Mouse (Mus musculus): ENCODE results near the gene Polr2i. TPM values are rescaled to one million over a fixed set of nuclear protein-coding genes. Genes with fewer than 3 reads are reported as not detected.
A peak's percentile ranks its signal among the peaks of the same experiment; 100 is the strongest.

Gene Polr2i
- total RNA-seq, 2 experiments from 2014 or later = 57.5 to 71.1 TPM

- DNase-seq (ENCODE audit: low spot score in 2 of 2) = no peak
These were observed 20.5 kb downstream of the Polr2i start for GRCm38 (mm10) chr7:30251956-30252954.

GRCm38 (mm10) chr7:30265041-30265440, 33.3 kb downstream of the Polr2i start:
- DNase-seq (ENCODE audit: low spot score in 2 of 2) = no peak

GRCm38 (mm10) chr7:30265531-30265930, 33.8 kb downstream of the Polr2i start:
- no peak for DNase-seq (ENCODE audit: low spot score in 2 of 2)

- no peak for DNase-seq (ENCODE audit: low spot score in 2 of 2)
These were observed 34.2 kb downstream of the Polr2i start for GRCm38 (mm10) chr7:30265935-30266334.

GRCm38 (mm10) chr7:30266780-30267179, 35.0 kb downstream of the Polr2i start:
- DNase-seq (ENCODE audit: low spot score in 2 of 2) = no peak

- no peak for DNase-seq (ENCODE audit: low spot score in 2 of 2)
These were observed 37.9 kb downstream of the Polr2i start for GRCm38 (mm10) chr7:30269641-30270040.

- DNase-seq (ENCODE audit: low spot score in 2 of 2) = no peak
These were observed 42.6 kb downstream of the Polr2i start for GRCm38 (mm10) chr7:30274383-30274782.

GRCm38 (mm10) chr7:30278911-30279310, 47.2 kb downstream of the Polr2i start:
- DNase-seq (ENCODE audit: low spot score in 2 of 2) = no peak

GRCm38 (mm10) chr7:30279536-30279935, 47.8 kb downstream of the Polr2i start:
- DNase-seq (ENCODE audit: low spot score in 2 of 2) = no peak

GRCm38 (mm10) chr7:30279951-30280669, 48.4 kb downstream of the Polr2i start, which contains the start of the genes Thap8 and Wdr62:
Thap8 (plus strand) TSS chr7:30280094.
Wdr62 (minus strand) TSS chr7:30280419.
- peak; percentile 89 to 93 for DNase-seq (ENCODE audit: low spot score in 2 of 2)

GRCm38 (mm10) chr7:30280670-30281138, 49.0 kb downstream of the Polr2i start:
- DNase-seq (ENCODE audit: low spot score in 2 of 2) = peak; percentile 83 to 89

- no peak for DNase-seq (ENCODE audit: low spot score in 2 of 2)
These were observed 49.8 kb downstream of the Polr2i start for GRCm38 (mm10) chr7:30281522-30281921.

- no peak for DNase-seq (ENCODE audit: low spot score in 2 of 2)
These were observed 51.0 kb downstream of the Polr2i start for GRCm38 (mm10) chr7:30282740-30283139.

Other genes starting within 250 kb of the Polr2i start
- gene Zfp568, start 248.0 kb upstream of the Polr2i start, total RNA-seq (2021) = 1 to 10 TPM; 4.7 to 5.9 TPM
- 1 to 10 TPM; 8.5 to 8.7 TPM for gene Zfp14, start 180.6 kb upstream of the Polr2i start, total RNA-seq (2021)
- 1 to 10 TPM; 3.2 to 4.1 TPM for gene Zfp82, start 159.0 kb upstream of the Polr2i start, total RNA-seq (2021)
- 1 to 10 TPM in 1 of 2 experiments, not detected in 1; 2.2 TPM for gene Gm26920, start 141.5 kb upstream of the Polr2i start, total RNA-seq (2021)
- gene Zfp566, start 141.4 kb upstream of the Polr2i start, total RNA-seq (2021) = 10 to 100 TPM; 10.3 to 13.1 TPM
- 10 to 100 TPM; 54.7 to 62.8 TPM for gene Zfp260, start 137.2 kb upstream of the Polr2i start, total RNA-seq (2021)
- gene Zfp382, start 110.0 kb upstream of the Polr2i start, total RNA-seq (2021) = 10 to 100 TPM; 28.0 to 32.8 TPM
- 10 to 100 TPM; 52.7 to 56.3 TPM for gene Zfp146, start 62.2 kb upstream of the Polr2i start, total RNA-seq (2021)
- 1 to 10 TPM; 5.3 to 5.6 TPM for gene Cox7a1, start 47.8 kb upstream of the Polr2i start, total RNA-seq (2021)
- gene Capns1, start 33.1 kb upstream of the Polr2i start, total RNA-seq (2021) = 100 to 1,000 TPM; 215 to 229 TPM
- gene Tbcb, start 324 bp downstream of the Polr2i start, total RNA-seq (2021) = 100 to 1,000 TPM; 157 to 171 TPM
- gene Ovol3, start 3.8 kb downstream of the Polr2i start, total RNA-seq (2021) = not detected
- gene Thap8, start 48.1 kb downstream of the Polr2i start, total RNA-seq (2021) = under 1 TPM in 1 of 2 experiments, not detected in 1; 0.27 TPM
- gene Wdr62, start 48.5 kb downstream of the Polr2i start, total RNA-seq (2021) = 1 to 10 TPM; 2.5 to 4.5 TPM
- 100 to 1,000 TPM; 572 to 600 TPM for gene Clip3, start 59.8 kb downstream of the Polr2i start, total RNA-seq (2021)
- gene Alkbh6, start 76.8 kb downstream of the Polr2i start, total RNA-seq (2021) = 10 to 100 TPM; 41.6 to 45.5 TPM
- gene Syne4, start 82.9 kb downstream of the Polr2i start, total RNA-seq (2021) = 1 to 10 TPM; 3.2 to 6.4 TPM
- under 1 TPM; 0.48 to 0.69 TPM for gene E130208F15Rik, start 89.8 kb downstream of the Polr2i start, total RNA-seq (2021)
- 1 to 10 TPM; 7.8 to 9.4 TPM for gene Sdhaf1, start 91.9 kb downstream of the Polr2i start, total RNA-seq (2021)
- 10 to 100 TPM; 42.8 to 43.6 TPM for gene Lrfn3, start 130.8 kb downstream of the Polr2i start, total RNA-seq (2021)
- gene Tyrobp, start 181.8 kb downstream of the Polr2i start, total RNA-seq (2021) = 10 to 100 TPM; 21.9 to 24.0 TPM
- 1 to 10 TPM in 1 of 2 experiments, under 1 TPM in 1; 0.91 to 1.8 TPM for gene Hcst, start 187.9 kb downstream of the Polr2i start, total RNA-seq (2021)
- 1 to 10 TPM; 2.2 to 3.0 TPM for gene Nfkbid, start 189.8 kb downstream of the Polr2i start, total RNA-seq (2021)
- gene Aplp1, start 213.6 kb downstream of the Polr2i start, total RNA-seq (2021) = 100 to 1,000 TPM; 831 to 849 TPM
- gene Kirrel2, start 225.7 kb downstream of the Polr2i start, total RNA-seq (2021) = 1 to 10 TPM; 3.9 to 5.3 TPM
- gene Nphs1, start 226.4 kb downstream of the Polr2i start, total RNA-seq (2021) = under 1 TPM; 0.55 to 0.62 TPM

Measured in layer of hippocampus, postnatal 10 days (tissue).